Mouse (Mus musculus): ENCODE results near the gene Gbp2b.

- TF ChIP-seq EP300 (IDR thresholded peaks at IDR 0.05; ENCODE audit: low read depth) (no peak), CTCF (IDR thresholded peaks at IDR 0.05; ENCODE audit: low read depth) (no peak)
Measured at GRCm38 (mm10) chr3:142630385-142630784, 35.7 kb downstream of the Gbp2b start.

Measured in heart, postnatal 0 days (tissue).